Mouse (Mus musculus) neural tube, embryonic 11.5 days (tissue): ENCODE data around the gene Ccser2. TPM values are rescaled to one million over a fixed set of nuclear protein-coding genes. Genes with fewer than 3 reads are reported as not detected.

Source experiments
- ATAC-seq: fragments of 200-750 bp; cut with Nextera tagmentation; 2 replicates; pipeline ENCODE4 v1.8.0; 2017; ENCODE audit warnings: moderate number of reproducible peaks, mild to moderate bottlenecking, moderate TSS enrichment, moderate library complexity; ENCODE audit not compliant: insufficient read depth, low FRiP score, low TSS enrichment
- DNase-seq: peaks from one replicate; pipeline ENCODE4 v3.0.0-alpha.2; 2015; ENCODE audit warnings: low spot score
- H3K27ac ChIP-seq: fragments of 300-500 bp; sonication (generic); 2 replicates; pipeline ENCODE4 v1.5.1; 2014; ENCODE audit warnings: low read depth, mild to moderate bottlenecking, low read length
- H3K27me3 ChIP-seq: fragments of 300-500 bp; sonication (generic); 2 replicates; pipeline ENCODE4 v1.6.1; 2014; ENCODE audit warnings: mild to moderate bottlenecking, low read length, mixed read lengths; ENCODE audit not compliant: control insufficient read depth, insufficient read depth
- H3K36me3 ChIP-seq: fragments of 300-500 bp; sonication (generic); 2 replicates; pipeline ENCODE4 v1.6.1; 2014; ENCODE audit warnings: mild to moderate bottlenecking, low read length, moderate library complexity, mixed read lengths; ENCODE audit not compliant: control insufficient read depth, insufficient read depth
- H3K4me1 ChIP-seq: fragments of 300-500 bp; sonication (generic); 2 replicates; pipeline ENCODE4 v1.6.1; 2014; ENCODE audit warnings: low read length, mixed read lengths; ENCODE audit not compliant: control insufficient read depth, insufficient read depth
- H3K4me2 ChIP-seq: fragments of 300-500 bp; sonication (generic); 2 replicates; pipeline ENCODE4 v1.6.1; 2014; ENCODE audit warnings: low read depth, mild to moderate bottlenecking, moderate library complexity
- H3K4me3 ChIP-seq: fragments of 300-500 bp; sonication (generic); 2 replicates; pipeline ENCODE4 v1.5.1; 2014; ENCODE audit warnings: low read depth, low read length
- H3K9ac ChIP-seq: fragments of 300-500 bp; sonication (generic); 2 replicates; pipeline ENCODE4 v1.6.1; 2014; ENCODE audit warnings: mild to moderate bottlenecking, low read length
- H3K9me3 ChIP-seq: fragments of 300-500 bp; sonication (generic); 2 replicates; pipeline ENCODE4 v1.6.1; 2016; ENCODE audit warnings: low read length; ENCODE audit not compliant: control insufficient read depth
- WGBS: fragments of 180-500 bp; shearing (Covaris S2); extraction: QIAGEN DNeasy Blood & Tissue Kit; methylation state at CpG from one replicate; pipeline ENCODE4 v1.1.7; 2014; 5-methylcytosine and 5-hydroxymethylcytosine counted together
- polyA plus RNA-seq: library from polyadenylated mRNA; unstranded; fragments of >200 nt; fragmentation: Nextera tagmentation; extraction: Ambion mirVana; gene quantifications from 2 replicates; pipeline ENCODE4 v1.2.1, GENCODE M21; 2014

Ccser2 gene
- polyA plus RNA-seq, 1 experiment from 2014 or later = 50.9 TPM

DNA sequence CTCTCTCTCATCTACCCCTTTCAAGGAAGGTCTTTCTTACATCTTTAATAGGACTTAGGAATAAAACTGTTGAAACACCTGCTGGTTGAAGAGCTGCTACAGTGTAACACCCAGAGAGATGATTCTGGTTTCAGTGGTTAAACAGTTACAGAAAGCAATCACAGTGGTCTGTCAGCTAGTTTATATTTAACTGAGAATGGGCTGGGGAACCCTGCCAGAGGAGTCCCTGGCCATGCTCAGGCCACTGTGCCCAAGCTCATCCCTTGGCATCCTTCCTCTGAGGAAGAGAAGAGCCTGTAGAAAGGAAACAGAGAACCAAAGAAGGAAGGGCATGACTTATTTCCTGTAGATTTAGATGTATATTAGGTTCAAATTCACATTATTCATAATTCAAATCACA, 21.2 kb upstream of the Ccser2 start:
- no peaks in the 10 kb centered on the region for H3K36me3 ChIP-seq
- H3K4me3 ChIP-seq = no peak overlapping the region
- no peak for DNase-seq
- H3K27me3 ChIP-seq = no peaks in the 10 kb centered on the region
- no peak overlapping the region for H3K4me2 ChIP-seq
- no peaks in the 10 kb centered on the region for H3K4me1 ChIP-seq
- no peaks in the 10 kb centered on the region for H3K9me3 ChIP-seq
- H3K9ac ChIP-seq = no peak overlapping the region
- ATAC-seq = no peak
- no peak overlapping the region for H3K27ac ChIP-seq

DNA sequence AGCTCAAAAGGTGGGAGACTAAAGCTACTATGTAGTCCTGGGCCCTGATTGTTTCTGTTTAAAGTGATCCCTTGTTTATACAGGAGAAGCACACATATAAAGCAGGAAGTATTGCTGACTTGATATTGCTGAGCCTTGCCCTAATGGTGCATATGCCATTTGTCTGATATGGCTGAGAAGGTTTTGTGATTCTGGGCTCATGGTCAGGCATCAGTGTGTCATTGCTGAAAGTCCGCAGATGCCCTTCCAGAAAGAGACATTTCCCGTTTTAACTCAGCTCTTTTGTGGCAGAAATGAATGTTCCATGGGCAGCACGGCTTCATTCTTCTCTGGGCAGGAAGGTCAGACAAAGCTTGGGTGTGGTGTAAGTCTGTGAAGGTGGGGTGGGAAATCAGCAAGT, 17.1 kb upstream of the Ccser2 start:
- Histone ChIP-seq H3K9me3 (no peaks in the 10 kb centered on the region), H3K27ac (no peak overlapping the region), H3K36me3 (no peaks in the 10 kb centered on the region), H3K4me1 (no peaks in the 10 kb centered on the region), H3K4me3 (no peak overlapping the region), H3K27me3 (no peaks in the 10 kb centered on the region), H3K9ac (no peak overlapping the region), H3K4me2 (no peak overlapping the region)
- DNase-seq (no peak), ATAC-seq (no peak)
- WGBS = 88% methylated on average over 3 of the region's 3 CpGs

DNA sequence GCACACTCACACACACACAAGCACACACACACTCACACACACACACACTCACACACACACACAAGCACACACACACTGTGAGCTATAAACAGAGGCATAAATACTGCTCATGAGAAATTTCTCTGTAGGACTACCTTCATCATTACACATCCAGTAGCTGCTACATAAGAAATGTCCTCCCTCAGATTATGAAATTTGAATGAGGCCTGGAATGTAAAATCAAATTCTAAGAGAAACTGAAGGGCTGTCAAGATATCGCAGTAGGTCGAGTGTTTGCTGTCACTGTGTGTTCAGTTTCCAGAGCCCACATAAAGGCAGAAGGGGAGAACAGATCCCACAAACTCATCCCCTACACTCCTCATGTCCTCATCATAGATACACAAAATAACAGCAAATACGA, 6.4 kb upstream of the Ccser2 start:
- no peaks in the 10 kb centered on the region for H3K4me1 ChIP-seq
- no peak for DNase-seq
- WGBS = 94% methylated on average over 3 of the region's 3 CpGs
- no peak overlapping the region for H3K4me2 ChIP-seq
- H3K27ac ChIP-seq = no peak overlapping the region
- H3K9me3 ChIP-seq = no peaks in the 10 kb centered on the region
- no peaks in the 10 kb centered on the region for H3K36me3 ChIP-seq
- H3K4me3 ChIP-seq = no peak overlapping the region
- ATAC-seq = no peak
- no peak overlapping the region for H3K9ac ChIP-seq
- no peaks in the 10 kb centered on the region for H3K27me3 ChIP-seq

- Histone ChIP-seq H3K4me1 (no peaks in the 10 kb centered on the region), H3K9me3 (no peaks in the 10 kb centered on the region)
Observed at GRCm38 (mm10) chr14:36971211-36971610, 2.6 kb upstream of the Ccser2 start.

DNA sequence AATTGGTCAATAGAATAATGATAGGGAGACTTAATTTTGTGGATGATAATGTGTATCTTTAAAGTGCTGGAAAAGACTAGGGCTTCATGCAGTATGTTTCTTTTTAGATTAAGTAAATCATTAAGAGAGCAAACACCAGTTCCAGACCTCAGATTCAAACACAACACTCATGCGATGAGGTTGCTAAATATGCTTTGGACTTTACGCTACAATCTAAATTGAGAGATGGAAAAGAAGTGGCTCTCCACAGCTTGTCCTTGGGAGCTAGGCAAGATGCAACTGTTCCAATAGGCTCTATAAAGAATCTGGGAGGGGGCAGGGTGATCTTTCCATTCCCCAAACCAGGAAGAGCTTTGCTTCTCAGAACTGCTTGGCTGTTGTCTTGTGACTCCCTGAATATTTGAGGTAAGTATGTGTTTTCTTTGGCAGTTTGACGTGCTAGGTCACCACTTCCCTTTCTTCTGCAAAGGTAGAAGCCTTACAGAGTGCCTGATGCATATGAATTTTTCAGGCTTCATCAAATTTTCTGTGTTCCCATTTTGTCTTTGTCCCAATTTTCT, 1.4 kb upstream of the Ccser2 start:
- Histone ChIP-seq H3K27me3 (no peaks in the 10 kb centered on the region), H3K36me3 (no peaks in the 10 kb centered on the region), H3K9ac (no peak overlapping the region), H3K4me1 (no peaks in the 10 kb centered on the region), H3K4me2 (no peak overlapping the region), H3K9me3 (no peaks in the 10 kb centered on the region), H3K27ac (no peak overlapping the region), H3K4me3 (no peak overlapping the region)
- ATAC-seq = no peak
- no peak for DNase-seq
- 85% methylated on average over 3 of the region's 3 CpGs for WGBS

More at GRCm38 (mm10) chr14:36971211-36971610, 2.6 kb upstream of the Ccser2 start:
- no peaks in the 10 kb centered on the region for H3K36me3 ChIP-seq
- H3K27ac ChIP-seq = no peak overlapping the region
- H3K9ac ChIP-seq = no peak overlapping the region
- no peak overlapping the region for H3K4me2 ChIP-seq
- 88% methylated on average over 4 of the region's 4 CpGs for WGBS
- no peak for DNase-seq
- H3K4me3 ChIP-seq = no peak overlapping the region
- ATAC-seq = no peak
- H3K27me3 ChIP-seq = no peaks in the 10 kb centered on the region

DNA sequence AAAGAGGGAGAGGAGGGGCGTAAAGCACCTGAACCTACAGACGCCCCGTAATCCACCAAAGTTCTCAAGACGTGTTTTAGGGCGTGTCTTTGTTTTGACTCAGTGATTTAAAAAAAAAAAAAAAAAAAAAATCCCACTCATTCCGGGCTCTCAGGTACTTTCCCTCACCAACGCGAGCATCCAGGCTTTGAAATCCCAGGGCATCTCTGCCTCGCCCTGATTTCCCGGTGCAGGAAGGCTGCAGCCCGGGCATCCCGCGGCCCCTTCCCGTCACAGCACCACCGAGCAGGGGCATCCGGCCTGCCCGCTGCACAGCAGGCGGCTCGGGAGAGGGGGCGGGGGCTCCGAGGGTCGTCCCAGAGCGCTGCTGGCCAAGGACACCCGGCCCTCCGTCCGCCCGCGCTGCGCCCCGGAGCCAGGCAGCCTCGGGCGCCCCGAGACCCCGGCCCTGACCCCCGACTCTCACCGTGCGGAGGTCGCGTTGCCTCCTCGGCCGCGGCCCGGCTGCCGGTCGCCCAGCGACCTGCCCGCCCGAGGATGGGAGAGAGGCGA, 425 bp downstream of the Ccser2 start:
- Histone ChIP-seq H3K9ac (peak overlapping the region; percentile 85), H3K9me3 (no peaks in the 10 kb centered on the region), H3K4me3 (peak overlapping the region; percentile 87), H3K4me2 (peak overlapping the region; percentile 35), H3K36me3 (no peaks in the 10 kb centered on the region), H3K27me3 (no peaks in the 10 kb centered on the region), H3K27ac (peak overlapping the region; percentile 91), H3K4me1 (no peaks in the 10 kb centered on the region)
- DNase-seq = no peak
- under 1% methylated on average over 45 of the region's 49 CpGs for WGBS
- ATAC-seq = peak; percentile 87

DNA sequence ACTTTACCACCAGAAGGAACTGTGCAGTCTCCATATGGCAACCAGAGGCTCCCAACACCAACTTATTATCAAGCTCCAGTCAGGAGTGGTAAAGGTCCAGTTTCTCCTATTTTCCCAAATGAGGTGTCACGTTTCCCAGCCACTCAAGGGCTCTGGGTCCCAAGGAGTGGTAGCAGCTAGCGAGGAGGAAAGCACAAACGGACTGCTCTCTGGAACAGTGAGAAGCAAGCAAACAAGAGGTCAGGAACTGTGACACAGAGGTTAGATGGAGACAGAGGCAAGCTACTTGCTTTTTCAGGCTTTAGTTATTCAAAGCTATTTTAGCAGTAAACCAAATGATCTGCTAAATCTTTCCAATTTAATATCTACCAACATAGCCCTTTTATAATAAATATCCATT, 3.2 kb downstream of the Ccser2 start:
- Histone ChIP-seq H3K9me3 (no peaks in the 10 kb centered on the region), H3K4me1 (no peaks in the 10 kb centered on the region), H3K27ac (no peak overlapping the region), H3K4me3 (no peak overlapping the region), H3K4me2 (no peak overlapping the region), H3K36me3 (no peaks in the 10 kb centered on the region), H3K9ac (no peak overlapping the region), H3K27me3 (no peaks in the 10 kb centered on the region)
- DNase-seq (no peak), ATAC-seq (no peak)
- 40% methylated on average over 3 of the region's 3 CpGs for WGBS

- WGBS = 93% methylated on average over 2 of the region's 2 CpGs
- no peaks in the 10 kb centered on the region for H3K9me3 ChIP-seq
- H3K36me3 ChIP-seq = no peaks in the 10 kb centered on the region
- H3K9ac ChIP-seq = no peak overlapping the region
- no peak overlapping the region for H3K27ac ChIP-seq
- no peak for ATAC-seq
- no peak for DNase-seq
- no peaks in the 10 kb centered on the region for H3K4me1 ChIP-seq
- no peak overlapping the region for H3K4me3 ChIP-seq
- H3K4me2 ChIP-seq = no peak overlapping the region
- H3K27me3 ChIP-seq = no peaks in the 10 kb centered on the region
Observed at GRCm38 (mm10) chr14:36962477-36962876, 6.1 kb downstream of the Ccser2 start.

GRCm38 (mm10) chr14:36957719-36958118, 10.9 kb downstream of the Ccser2 start:
- DNase-seq = no peak
- Histone ChIP-seq H3K4me3 (no peak overlapping the region), H3K36me3 (no peaks in the 10 kb centered on the region)

More at GRCm38 (mm10) chr14:36957719-36958118, 10.9 kb downstream of the Ccser2 start:
- no peak overlapping the region for H3K9ac ChIP-seq
- 94% methylated on average over 6 of the region's 6 CpGs for WGBS
- no peaks in the 10 kb centered on the region for H3K27me3 ChIP-seq
- H3K9me3 ChIP-seq = no peaks in the 10 kb centered on the region
- ATAC-seq = no peak
- H3K27ac ChIP-seq = no peak overlapping the region
- no peak overlapping the region for H3K4me2 ChIP-seq
- H3K4me1 ChIP-seq = no peaks in the 10 kb centered on the region
